Mouse (Mus musculus) B cell, adult 2 months (primary cell): Measurements from ENCODE around the gene Dyrk2.

Source experiments
- DNase-seq, 2 experiments: peaks; one replicate each; pipeline ENCODE4 v3.0.0; 2022

Gene Dyrk2

GRCm38 (mm10) chr10:118840598-118840997, 29.4 kb downstream of the Dyrk2 start:
- no peak for DNase-seq

DNA sequence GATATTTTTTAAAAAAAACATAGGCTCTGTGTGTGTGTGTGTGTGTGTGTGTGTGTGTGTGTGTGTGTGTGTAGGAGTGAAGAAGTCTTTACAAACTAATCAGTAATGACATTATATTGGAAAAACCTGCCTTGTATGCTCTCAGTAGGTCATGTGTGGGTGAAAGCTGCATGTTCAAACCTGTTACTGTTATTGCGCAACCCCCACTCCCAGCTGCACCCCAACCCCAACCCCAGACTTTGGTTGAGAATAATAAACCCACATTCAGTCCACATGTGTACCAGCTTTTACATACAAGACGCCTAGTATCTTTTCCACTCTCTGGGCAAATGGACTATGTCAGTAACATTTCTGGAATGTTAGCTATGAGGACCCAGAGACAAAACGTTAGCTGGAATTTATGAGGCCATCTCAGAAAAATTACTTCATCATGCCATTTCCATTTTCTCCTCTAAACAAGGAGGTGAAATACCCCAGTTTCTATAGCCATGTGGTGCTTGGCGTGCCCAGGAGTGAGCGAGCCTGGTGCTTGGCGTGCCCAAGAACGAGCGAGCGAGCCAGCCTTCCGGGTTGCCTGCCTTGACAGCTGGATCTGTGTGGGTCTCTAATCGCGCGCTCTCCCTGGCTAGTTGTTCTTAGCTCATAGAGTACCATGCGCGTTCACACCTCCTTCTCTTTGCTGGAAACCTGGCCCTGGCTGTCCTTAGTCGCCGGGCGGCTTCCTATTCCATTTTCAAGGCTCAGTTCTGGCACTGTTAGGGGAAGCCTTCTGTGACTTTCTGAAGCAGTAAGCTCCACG, 30.5 kb downstream of the Dyrk2 start:
- DNase-seq, result no peak

DNA sequence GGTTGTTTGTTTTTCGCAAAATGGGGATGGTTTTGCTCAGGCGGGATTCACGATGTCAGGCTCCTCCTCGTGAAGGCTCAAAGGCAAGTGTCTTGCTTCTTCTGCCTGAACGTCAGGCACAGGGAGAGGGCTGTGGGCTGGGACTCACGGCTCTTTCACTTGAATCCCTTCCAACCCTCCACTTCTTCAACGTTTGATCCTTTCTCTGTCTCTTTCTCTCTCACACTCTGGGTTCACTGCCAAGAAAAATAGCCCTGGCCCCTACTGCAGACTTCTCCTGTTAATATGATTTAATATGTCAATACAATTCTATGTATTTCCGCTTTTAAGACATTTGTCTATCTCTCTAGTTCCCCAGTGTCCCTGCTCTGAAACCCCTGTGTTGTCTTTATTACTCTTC, 32.4 kb downstream of the Dyrk2 start:
- no peak for DNase-seq

GRCm38 (mm10) chr10:118831190-118831589, 38.8 kb downstream of the Dyrk2 start:
- DNase-seq, result no peak

GRCm38 (mm10) chr10:118829641-118830040, 40.4 kb downstream of the Dyrk2 start:
- no peak for DNase-seq

DNA sequence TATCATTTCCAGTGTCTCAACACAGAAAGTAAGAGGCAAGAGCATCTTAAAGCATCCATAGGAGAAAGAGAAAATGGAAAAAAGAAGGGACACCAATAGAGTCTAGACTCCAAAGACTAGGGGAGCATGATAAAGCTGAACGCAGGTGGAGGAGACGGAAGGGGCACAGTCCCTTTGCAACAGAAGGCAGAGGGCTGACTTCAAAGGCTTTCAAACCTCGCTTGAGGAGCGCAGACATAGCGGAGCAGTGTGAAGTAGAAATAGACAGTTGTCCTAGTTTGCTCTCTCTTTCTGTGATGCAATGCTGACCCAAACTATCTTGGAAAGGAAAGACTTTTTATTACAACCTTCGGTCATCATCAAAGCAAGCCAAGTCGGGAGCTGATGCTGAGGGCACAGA, 42.9 kb downstream of the Dyrk2 start:
- DNase-seq, result no peak

GRCm38 (mm10) chr10:118824830-118825229, 45.2 kb downstream of the Dyrk2 start:
- no peak for DNase-seq

GRCm38 (mm10) chr10:118820901-118821300, 49.1 kb downstream of the Dyrk2 start:
- no peak for DNase-seq

DNA sequence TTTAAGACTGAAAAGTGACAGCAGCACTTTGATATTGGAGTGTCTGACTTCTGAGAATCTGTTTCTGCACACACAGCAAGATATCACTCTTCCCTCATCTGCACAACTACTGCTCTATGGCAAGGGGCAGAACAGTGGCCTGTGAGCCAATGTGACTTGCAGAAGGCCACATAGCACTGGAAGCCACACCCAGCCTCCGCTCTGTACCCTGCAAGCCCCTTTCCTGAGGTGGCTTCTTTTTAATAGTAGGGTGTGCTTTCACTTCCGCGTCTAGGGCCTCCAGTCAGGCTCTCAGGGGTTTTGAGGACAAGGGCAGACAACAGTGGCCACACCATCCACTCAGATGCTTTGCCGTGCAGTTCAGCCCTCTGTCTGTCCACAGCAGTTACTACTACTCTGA, 50.2 kb downstream of the Dyrk2 start:
- DNase-seq, result peak; percentile 56 to 61

DNA sequence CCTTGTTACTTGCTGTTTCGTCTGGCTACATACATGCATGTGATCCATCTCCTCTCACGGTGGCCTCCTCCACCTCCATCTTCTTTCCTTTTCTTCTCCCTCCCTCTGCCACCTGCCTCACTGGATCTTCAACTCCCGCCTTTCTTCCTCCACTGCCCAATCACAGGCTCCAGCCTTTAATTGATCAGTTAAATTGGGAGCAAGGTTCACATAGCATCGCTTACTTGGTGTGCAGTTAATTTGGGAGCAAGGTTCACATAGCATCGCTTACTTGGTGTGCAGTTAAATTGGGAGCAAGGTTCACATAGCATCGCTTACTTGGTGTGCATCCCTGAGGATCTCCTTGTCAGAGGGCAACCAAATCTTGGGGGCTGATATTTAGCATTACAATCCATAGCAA, 52.9 kb downstream of the Dyrk2 start:
- DNase-seq, result no peak

- no peak for DNase-seq
These were observed 58.1 kb downstream of the Dyrk2 start for GRCm38 (mm10) chr10:118811945-118812344.

DNA sequence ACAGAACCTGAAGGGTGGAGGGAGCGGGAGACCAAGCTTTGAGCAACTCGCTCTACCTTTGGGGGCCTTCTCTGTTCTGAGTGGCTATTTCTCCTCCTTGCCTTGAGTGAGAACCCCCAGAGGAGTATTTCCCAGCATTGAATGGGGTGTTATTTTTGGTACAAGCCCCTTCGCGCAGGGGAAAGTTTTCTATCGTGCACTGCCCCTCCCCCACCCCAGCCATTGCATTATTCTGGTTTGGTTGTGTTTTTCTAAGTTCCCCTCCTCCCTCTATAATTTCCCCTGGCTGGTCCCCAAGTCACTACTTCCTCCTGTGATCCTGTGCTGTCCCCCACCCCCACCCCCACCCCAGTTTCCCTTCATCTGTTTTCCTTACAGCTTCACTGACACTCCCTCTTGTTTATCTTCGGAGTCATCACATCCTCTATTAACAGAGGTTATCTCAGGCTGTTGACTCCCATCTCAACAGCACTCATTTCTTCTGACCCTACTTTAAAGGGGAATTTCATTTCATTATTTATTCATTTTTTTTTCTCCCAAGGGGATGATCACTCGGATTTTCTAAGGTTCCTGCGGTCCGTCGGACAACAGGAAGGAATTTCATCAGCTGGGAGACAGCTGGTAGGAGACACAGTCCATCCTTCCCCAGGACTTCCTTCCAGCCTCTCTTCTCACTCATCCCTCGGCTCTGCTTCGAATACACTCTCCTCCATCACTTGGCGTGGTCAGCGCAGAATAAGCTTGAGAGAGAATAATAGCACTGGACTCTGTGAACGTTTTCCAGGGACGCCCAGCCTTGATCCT, 58.9 kb downstream of the Dyrk2 start:
- DNase-seq, result peak; percentile 58 to 60
